In genomic region chr3:88208226-88208720, GRCm38 (mm10) we compare ENCODE assay signal across 16 mouse cellular contexts. TPM values are rescaled to one million over a fixed set of nuclear protein-coding genes. Genes with fewer than 3 reads are reported as not detected.
DNase-seq lines count a peak whose midpoint lies in the region; ATAC-seq lines count a peak whose summit lies in the region.
"Had no signal": no experiment of that assay in that cellular context is flagged by ENCODE, and none has a peak within 500 bp of the region (broad histone marks: within the 10 kb centered on the region; RNA-seq: fewer than 3 reads in every experiment).

No protein-coding gene starts in this region.

- H3K4me1 ChIP-seq in forebrain, embryonic 10.5 days: peaks cover 99% of the 10 kb centered on the region
- peaks cover 66% of the 10 kb centered on the region for H3K4me1 ChIP-seq in hindbrain, embryonic 15.5 days (replicated peaks)
- H3K4me1 ChIP-seq in neural tube, embryonic 14.5 days (ENCODE audit: control insufficient read depth, insufficient read depth, low read length): peaks cover 59% of the 10 kb centered on the region

- H3K36me3 ChIP-seq in forebrain, embryonic 10.5 days (replicated peaks): peaks cover 25% of the 10 kb centered on the region
- H3K36me3 ChIP-seq in hindbrain, embryonic 15.5 days: no peaks in the 10 kb centered on the region
- H3K36me3 ChIP-seq in neural tube, embryonic 14.5 days (ENCODE audit: control insufficient read depth, insufficient read depth, low read length): no peaks in the 10 kb centered on the region
- H3K36me3 ChIP-seq: liver, embryonic 15.5 days had no signal

- no peaks in the 10 kb centered on the region for H3K9me3 ChIP-seq in forebrain, embryonic 10.5 days
- H3K9me3 ChIP-seq in hindbrain, embryonic 15.5 days: no peaks in the 10 kb centered on the region
- no peaks in the 10 kb centered on the region for H3K9me3 ChIP-seq in neural tube, embryonic 14.5 days (ENCODE audit: control insufficient read depth, low read length)
- H3K9me3 ChIP-seq: liver, embryonic 15.5 days; megakaryocyte, embryonic 14.5 days had no signal

- no peak for ATAC-seq in hindbrain, embryonic 15.5 days (ENCODE audit: low FRiP score, low read depth)
- ATAC-seq in neural tube, embryonic 14.5 days (ENCODE audit: low read depth): no peak
- no peak for ATAC-seq in CD4-positive, CD25-positive, alpha-beta regulatory T cell, adult 4 months
- ATAC-seq: Patski had no signal

- DNase-seq in layer of hippocampus, postnatal 25 days (ENCODE audit: extremely low spot score in 1 of 2, low spot score in 1 of 2): peak; percentile 8 to 14
- DNase-seq in layer of hippocampus, postnatal 36 days: no peak
- peak; percentile 15 for DNase-seq in forebrain, embryonic 10.5 days (ENCODE audit: extremely low spot score, low spot score)
- no peak for DNase-seq in lung, postnatal 10 days
- DNase-seq in testis, postnatal 10 days (ENCODE audit: low spot score): no peak
- DNase-seq: adrenal gland, postnatal 25 days; heart, adult 11 months; kidney, postnatal 25 days had no signal

- WGBS in forebrain, embryonic 10.5 days: 6% methylated on average over 3 of the region's 3 CpGs
- WGBS in hindbrain, embryonic 15.5 days: 5% methylated on average over 3 of the region's 3 CpGs
- WGBS in neural tube, embryonic 14.5 days: 2% methylated on average over 3 of the region's 3 CpGs

- peak overlapping the region; percentile 78 for H3K4me3 ChIP-seq in forebrain, embryonic 10.5 days
- H3K4me3 ChIP-seq in hindbrain, embryonic 15.5 days: peak overlapping the region; percentile 53
- H3K4me3 ChIP-seq in neural tube, embryonic 14.5 days (ENCODE audit: low read depth, low read length): peak overlapping the region; percentile 63
- H3K4me3 ChIP-seq: erythroblast, embryonic 14.5 days; liver, embryonic 15.5 days; megakaryocyte, embryonic 14.5 days had no signal

- H3K27me3 ChIP-seq in forebrain, embryonic 10.5 days (ENCODE audit: poor library complexity, severe bottlenecking): peaks cover 100% of the 10 kb centered on the region
- H3K27me3 ChIP-seq in hindbrain, embryonic 15.5 days: no peaks in the 10 kb centered on the region
- H3K27me3 ChIP-seq in neural tube, embryonic 14.5 days (ENCODE audit: control insufficient read depth, insufficient read depth, low read length): no peaks in the 10 kb centered on the region

- H3K27ac ChIP-seq in forebrain, embryonic 10.5 days: peak overlapping the region; percentile 98
- H3K27ac ChIP-seq in hindbrain, embryonic 15.5 days (replicated peaks): peak overlapping the region; percentile 96
- H3K27ac ChIP-seq in neural tube, embryonic 14.5 days (ENCODE audit: low read depth, low read length): peak overlapping the region; percentile 99
- H3K27ac ChIP-seq: liver, embryonic 15.5 days had no signal

- peak overlapping the region; percentile 91 for H3K4me2 ChIP-seq in hindbrain, embryonic 15.5 days
- peak overlapping the region; percentile 93 for H3K4me2 ChIP-seq in neural tube, embryonic 14.5 days (ENCODE audit: low read depth, low read length)
- H3K4me2 ChIP-seq: liver, embryonic 15.5 days had no signal

- H3K9ac ChIP-seq in hindbrain, embryonic 15.5 days: peak overlapping the region; percentile 64
- H3K9ac ChIP-seq in neural tube, embryonic 14.5 days (replicated peaks; ENCODE audit: low read depth, low read length): peak overlapping the region; percentile 95
- H3K9ac ChIP-seq: liver, embryonic 15.5 days had no signal

RNA-seq across cellular contexts. Expression of gene Rhbg, which starts 46.2 kb away (rescaled TPM):
- total RNA-seq in layer of hippocampus, postnatal 25 days (2021): not detected
- not detected for total RNA-seq in layer of hippocampus, postnatal 36 days (2021)
- polyA plus RNA-seq in forebrain, embryonic 10.5 days (2016; fragmentation: Nextera tagmentation; extraction: Ambion mirVana): 0.37 and 0.38 TPM in 2 replicates
- polyA plus RNA-seq in hindbrain, embryonic 15.5 days (2015; fragmentation: Nextera tagmentation; extraction: Ambion mirVana): 0.55 and 0.60 TPM in 2 replicates
- 0.51 and 0.85 TPM in 2 replicates for polyA plus RNA-seq in neural tube, embryonic 14.5 days (2014; fragmentation: Nextera tagmentation; extraction: Ambion mirVana)
- polyA plus RNA-seq in CD4-positive, CD25-positive, alpha-beta regulatory T cell, adult 4 months (2017; shearing (Covaris generic)): not detected
- total RNA-seq: left cerebral cortex, postnatal 36 days had no signal
- polyA plus RNA-seq: erythroblast, embryonic 14.5 days; Patski had no signal

Comparison
In these comparisons a context has a peak if more than half of its experiments do, and no peak if none do; other contexts are left out.
1. DNase-seq: peak in layer of hippocampus, postnatal 25 days (2 of 2) and forebrain, embryonic 10.5 days (single experiment); none in layer of hippocampus, postnatal 36 days (0 of 2), lung, postnatal 10 days (single experiment) and testis, postnatal 10 days (single experiment).
2. Peak in every context shown above with its lines, with median percentiles within 50 percentile points of each other: H3K27ac ChIP-seq and H3K4me3 ChIP-seq.